Mouse (Mus musculus) right cerebral cortex, postnatal 10 days (tissue): ENCODE results near the gene Gcc1.

Source experiments
- DNase-seq, 2 experiments: peaks; one replicate each; pipeline ENCODE4 v3.0.0; 2021; ENCODE audit warnings: low spot score in 2 of 2

Gene Gcc1

GRCm38 (mm10) chr6:28428290-28428689 lies at the start of gene Gcc1:
Gcc1 (minus strand) TSS chr6:28428390.
- DNase-seq = no peak

DNA sequence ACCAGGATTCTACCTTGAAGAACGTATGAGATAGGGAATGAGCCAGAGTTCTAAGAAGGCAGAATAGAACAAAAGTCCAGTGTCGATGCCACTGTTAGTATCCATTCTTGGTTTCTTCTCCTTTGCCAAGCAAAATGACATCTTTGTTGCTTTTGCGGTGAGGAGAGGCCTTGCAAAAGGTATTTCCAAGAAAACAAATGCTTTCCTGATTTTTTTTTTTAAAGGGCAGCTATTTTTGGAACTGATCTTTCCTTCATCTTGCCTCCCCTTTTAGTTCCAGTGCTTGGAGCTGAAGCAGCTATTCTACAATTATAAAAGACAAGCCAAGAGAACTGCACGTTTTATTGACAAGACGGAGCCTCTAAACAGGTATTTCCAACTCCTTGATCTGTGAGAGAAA lies 46.6 kb upstream of the Gcc1 start, which contains the start of gene Snd1:
Snd1 (plus strand) TSS at position 301 of the 400 bp plus-strand sequence.
- no peak for DNase-seq

- no peak for DNase-seq
Observed at GRCm38 (mm10) chr6:28474211-28474610, 46.0 kb upstream of the Gcc1 start.

DNA sequence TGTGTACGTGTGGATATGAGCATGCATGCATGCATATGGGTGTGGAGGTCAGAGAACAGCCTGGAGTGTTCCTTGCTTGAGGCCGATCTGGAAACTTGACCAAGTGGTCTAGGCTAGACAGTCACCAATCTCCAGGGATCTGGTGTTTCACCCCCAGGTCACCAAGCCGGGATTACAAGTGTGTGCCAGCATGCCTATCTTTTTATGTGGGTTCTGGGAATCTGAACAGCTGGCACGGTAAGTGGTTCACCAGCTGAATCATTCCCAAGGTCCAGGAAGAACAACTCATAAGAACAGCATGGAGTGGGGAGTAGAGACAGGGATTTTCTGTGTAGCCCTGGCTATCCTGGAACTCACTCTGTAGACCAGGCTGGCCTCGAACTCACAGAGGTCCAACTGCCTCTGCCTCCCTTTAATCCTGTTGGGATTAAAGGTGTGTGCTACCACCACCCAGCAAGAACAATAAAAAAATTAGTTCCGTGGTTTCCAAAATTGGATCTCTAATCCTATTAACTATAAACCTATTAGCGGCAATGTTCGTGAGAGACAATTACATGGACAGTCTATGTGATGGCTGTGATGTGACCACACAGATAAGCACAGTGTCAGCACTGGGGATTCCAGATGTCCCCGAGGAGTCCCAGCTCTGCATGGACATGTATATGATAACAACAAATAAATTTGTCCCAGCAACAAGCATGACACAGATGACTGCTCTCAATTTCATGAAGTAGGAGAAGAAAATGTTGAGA lies 43.3 kb upstream of the Gcc1 start:
- DNase-seq = no peak

DNA sequence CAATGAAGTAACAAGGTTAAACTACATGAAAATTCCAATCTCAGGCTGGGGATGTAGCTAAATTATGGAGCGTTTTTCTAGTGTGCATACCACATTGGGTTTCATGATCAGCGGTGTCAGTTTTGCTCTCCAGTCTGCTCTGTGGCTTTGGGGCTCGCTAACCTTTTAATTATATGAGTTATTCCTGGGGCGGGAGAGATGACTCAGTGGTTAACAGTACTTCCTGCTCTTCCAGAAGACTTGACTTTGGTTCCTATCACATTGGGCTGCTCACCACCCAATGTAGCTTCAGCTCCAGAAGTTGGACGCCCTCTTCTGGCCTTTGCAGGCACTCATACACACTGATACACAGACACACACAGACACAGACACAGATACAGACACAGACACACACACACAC lies 42.4 kb upstream of the Gcc1 start:
- DNase-seq = no peak

- DNase-seq = no peak
Observed at GRCm38 (mm10) chr6:28470017-28470602, 41.9 kb upstream of the Gcc1 start.

GRCm38 (mm10) chr6:28464630-28465029 lies 36.4 kb upstream of the Gcc1 start:
- no peak for DNase-seq

- peak; percentile 39 to 64 for DNase-seq
Observed at GRCm38 (mm10) chr6:28460534-28460933, 32.3 kb upstream of the Gcc1 start.

- no peak for DNase-seq
Observed at GRCm38 (mm10) chr6:28459221-28459668, 31.1 kb upstream of the Gcc1 start.

DNA sequence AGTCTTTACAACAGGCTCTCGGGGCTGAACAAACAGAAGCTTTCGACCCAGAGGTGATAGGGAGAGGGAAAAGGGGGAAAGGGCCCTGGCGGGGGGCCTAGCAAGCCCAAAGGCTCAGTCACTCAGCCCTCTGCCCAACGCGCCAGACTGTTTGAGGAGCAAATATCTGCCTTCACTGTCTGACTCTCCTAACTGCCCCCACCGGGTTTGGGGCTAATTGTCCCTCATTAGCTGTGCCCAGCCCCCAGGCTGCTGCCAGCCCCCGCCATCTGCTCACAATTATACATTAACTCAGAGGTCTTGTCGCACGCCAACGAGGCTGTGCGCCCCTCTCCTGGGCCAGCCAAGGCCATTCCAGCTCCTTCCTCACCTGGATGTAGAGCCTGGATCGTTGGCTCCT lies 22.8 kb upstream of the Gcc1 start:
- DNase-seq = no peak

DNA sequence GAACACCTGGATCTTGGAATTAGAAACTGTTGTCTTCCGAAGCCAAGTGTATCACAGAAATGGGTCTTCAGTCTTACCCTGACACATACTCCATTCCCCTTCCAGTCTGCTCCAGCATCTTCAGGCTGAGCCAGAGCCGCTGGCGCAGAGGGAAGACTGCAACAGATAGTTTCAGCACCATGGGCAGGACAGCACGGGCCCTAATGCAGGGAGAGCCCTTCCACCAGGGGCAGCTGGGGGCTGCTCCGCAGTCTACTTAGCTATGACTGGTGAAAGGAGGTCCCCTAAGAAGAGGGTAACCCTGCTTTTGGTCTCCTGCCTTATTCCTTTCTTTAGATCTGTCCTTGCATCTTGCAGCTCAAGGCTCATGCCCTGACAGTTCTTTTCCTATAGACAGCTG lies 22.3 kb upstream of the Gcc1 start:
- no peak for DNase-seq

DNA sequence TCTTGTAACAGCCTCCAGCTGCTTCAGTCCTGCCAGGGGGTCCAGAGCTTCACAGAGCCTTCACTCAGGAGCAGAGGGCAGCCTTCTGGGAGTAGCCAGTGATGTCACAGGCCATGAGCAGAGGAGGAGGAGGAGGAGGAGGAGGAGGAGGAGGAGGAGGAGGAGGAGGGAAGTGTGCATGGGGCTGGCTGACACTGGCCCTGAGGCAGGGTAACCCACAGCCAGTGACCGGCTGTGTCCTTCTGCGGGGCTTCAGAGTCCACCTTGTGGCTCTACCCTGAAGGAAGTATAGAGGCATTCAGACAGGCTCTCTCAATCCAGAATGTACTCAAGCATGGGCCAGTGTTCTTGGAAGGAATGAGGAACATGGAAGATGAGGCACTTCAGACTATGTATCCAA lies 21.1 kb upstream of the Gcc1 start, which contains the start of gene Pax4:
Pax4 (minus strand) TSS at position 101 of the 400 bp plus-strand sequence.
- no peak for DNase-seq

- DNase-seq = no peak
Observed at GRCm38 (mm10) chr6:28447937-28448336, 19.7 kb upstream of the Gcc1 start.

DNA sequence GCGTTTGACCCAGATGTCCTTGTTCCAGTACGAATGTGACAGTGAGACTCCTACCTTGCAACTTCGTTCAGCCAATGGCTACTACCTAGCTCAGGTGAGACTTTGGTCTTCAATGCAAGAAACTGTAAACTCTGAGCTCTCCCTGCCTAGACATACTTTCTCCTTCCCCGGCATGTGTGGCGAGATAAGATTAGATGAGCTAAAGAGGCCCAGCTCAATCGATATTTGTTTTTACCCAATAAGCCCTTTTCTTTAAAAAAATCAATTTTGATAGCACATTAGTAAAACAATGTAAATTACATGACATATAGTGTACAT lies 3.3 kb upstream of the Gcc1 start:
- DNase-seq = no peak

GRCm38 (mm10) chr6:28430795-28431537 lies 2.8 kb upstream of the Gcc1 start:
- DNase-seq = no peak

DNA sequence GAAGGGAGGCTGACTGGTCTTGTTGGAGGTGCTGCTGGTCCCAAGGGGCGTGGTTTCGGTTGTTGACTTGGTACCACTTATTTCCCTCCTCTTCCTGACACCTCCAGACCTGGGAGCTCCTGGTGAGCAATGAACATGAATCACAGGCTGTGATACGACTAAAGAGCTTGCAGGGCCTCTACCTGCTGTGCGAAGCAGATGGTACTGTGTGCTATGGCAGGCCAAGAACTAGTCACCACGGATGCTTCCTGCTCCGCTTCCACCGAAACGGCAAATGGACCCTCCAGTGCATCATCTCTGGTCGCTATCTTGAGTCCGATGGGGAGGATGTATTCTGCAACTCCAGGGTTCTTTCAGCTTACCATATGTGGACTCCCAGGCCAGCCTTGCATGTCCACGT lies 1.7 kb upstream of the Gcc1 start:
- no peak for DNase-seq

DNA sequence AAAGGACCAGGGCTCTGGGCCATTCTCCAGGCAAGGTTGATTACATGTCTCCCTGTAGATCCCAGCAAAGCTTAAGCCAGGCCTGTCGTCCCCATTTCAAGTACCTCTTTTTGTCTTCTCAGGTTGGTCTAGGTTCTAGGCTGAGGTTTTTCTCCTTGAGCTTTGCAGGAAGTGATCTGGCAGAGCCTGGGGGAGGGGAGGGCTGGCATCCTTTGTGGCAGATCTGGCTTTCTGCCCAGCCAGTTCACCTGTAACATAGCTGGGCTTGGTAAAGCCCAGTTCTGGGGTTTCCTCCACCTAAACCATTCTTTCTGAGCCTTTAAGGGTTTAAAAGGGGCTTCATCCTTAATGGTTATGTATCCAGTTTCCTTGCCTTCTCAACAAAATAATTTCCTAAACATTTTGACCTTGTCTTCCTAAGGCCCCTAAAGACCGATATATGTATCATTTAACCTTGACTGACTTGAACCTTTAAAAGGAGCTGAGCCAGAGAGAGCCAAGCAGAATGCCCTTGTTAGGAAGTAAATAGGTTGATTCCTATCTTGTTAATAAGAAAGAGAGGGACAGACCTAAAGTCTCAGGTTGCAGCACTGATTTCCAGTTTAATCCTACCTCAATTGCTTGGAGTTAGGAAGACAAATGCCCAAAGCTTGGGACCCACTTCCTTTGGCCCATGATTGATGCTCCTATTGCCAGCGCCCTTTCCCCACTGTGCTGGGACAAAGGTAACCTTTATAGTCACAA lies 922 bp downstream of the Gcc1 start, which contains the start of gene Fscn3:
Fscn3 (plus strand) TSS at position 694 of the 744 bp plus-strand sequence.
- DNase-seq = no peak

- no peak for DNase-seq
Observed at GRCm38 (mm10) chr6:28425019-28425418, 3.2 kb downstream of the Gcc1 start.

- DNase-seq = peak; percentile 55 to 60
Observed at GRCm38 (mm10) chr6:28423767-28424695, 4.2 kb downstream of the Gcc1 start.

DNA sequence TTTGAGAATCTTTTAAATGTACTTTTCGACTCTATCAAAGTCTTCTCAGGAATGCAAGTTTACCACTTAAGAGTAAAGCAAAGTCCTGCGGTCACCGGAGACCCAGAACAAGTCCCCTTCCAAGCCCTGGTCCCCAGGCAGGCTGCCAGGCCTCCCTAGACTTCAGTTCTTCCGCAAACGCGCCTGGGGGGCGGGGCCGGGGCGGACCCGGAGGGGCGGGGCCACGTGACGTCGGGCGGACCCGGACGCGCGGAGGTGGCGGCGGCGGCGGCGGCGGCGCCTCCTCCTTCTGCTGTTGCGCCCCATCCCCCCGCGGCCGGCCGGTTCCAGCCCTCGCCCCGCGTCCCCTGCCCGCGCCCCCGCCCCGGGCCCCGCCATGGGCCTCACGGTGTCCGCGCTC lies 4.9 kb downstream of the Gcc1 start, which contains the start of gene Arf5:
Arf5 (plus strand) TSS at position 248 of the 400 bp plus-strand sequence.
- DNase-seq = peak; percentile 95 to 96
